Mouse (Mus musculus): Measurements from ENCODE around the gene Prrc2a.

DNA sequence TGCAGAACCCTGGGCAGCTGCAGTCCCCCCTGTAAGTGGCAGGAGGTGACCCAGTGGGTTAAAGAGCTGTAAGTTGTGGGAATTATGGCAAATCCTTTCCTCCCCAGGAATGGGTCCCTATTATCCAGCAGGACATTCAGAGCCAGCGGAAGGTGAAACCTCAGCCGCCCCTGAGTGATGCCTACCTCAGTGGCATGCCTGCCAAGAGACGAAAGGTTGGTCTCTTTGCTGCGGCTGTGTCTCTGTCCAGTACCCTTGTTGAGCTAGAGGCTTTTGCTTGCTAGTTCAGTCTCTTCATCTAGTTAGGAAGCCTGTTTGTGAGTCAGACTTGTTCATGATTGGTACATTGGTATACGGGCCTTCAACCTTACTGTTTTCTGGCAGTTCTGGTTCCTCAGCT is 18.6 kb downstream of the Prrc2a start:
- no peak for TF ChIP-seq CTCF (IDR thresholded peaks at IDR 0.05; ENCODE audit: insufficient read depth, low read length)
- TF ChIP-seq POLR2A (IDR thresholded peaks at IDR 0.05; ENCODE audit: borderline replicate concordance, extremely low read depth, low read depth, low read length) = no peak
